Mouse (Mus musculus): ENCODE measurements around the gene Pigq.
A peak's percentile ranks its signal among the peaks of the same experiment; 100 is the strongest.

The Pigq gene

GRCm38 (mm10) chr17:25883268-25883667 is 61.5 kb downstream of the Pigq start:
- DNase-seq (ENCODE audit: low spot score in 2 of 2): no peak

DNA sequence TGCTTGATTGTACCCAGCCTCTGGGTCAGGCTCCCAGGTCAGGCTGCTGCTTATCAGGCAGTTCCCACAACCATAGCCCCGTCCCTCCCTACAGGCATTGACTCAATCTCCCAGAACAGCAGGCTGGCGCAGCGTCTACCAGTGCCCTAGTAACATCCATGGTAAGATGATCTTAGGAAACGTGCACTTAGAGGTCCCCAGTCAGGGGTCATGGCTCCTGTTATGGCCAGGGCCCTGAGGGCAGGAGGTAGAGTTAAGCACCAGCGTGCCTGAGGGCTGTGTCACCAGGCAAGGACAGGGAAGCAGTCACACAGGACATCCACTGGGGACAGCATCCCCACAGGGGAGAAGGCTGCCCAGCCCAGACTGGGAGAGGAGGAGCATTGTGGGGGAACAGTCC is 62.4 kb downstream of the Pigq start:
- DNase-seq (ENCODE audit: low spot score in 2 of 2): no peak

DNA sequence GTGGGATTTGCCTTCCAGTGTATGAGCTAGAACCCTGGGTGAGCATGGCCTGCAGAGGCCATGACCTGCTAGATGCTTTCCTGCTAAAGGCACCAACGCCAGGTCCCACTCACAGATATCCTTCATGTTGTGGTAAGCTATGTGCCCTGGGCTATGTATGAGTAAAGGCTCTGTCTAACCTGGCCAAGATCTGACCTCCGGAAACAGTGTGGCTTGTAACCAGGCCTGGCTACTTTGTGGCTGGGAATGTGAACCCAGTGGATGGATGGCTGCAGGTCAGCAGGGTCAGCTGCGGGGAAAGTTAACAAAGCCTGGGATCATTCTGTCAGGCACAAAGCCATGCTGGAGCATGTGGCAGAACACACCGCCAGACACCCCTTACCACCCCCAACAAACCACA is 63.0 kb downstream of the Pigq start:
- no peak for DNase-seq (ENCODE audit: low spot score in 2 of 2)

- no peak for DNase-seq (ENCODE audit: low spot score in 2 of 2)
Measured at GRCm38 (mm10) chr17:25880913-25881641, 63.7 kb downstream of the Pigq start.

- no peak for DNase-seq (ENCODE audit: low spot score in 2 of 2)
Measured at GRCm38 (mm10) chr17:25880196-25880910, 64.4 kb downstream of the Pigq start, which contains the start of gene Wfikkn1. Wfikkn1 (minus strand) TSS chr17:25880858.

GRCm38 (mm10) chr17:25879750-25880149 is 65.0 kb downstream of the Pigq start:
- no peak for DNase-seq (ENCODE audit: low spot score in 2 of 2)

GRCm38 (mm10) chr17:25879261-25879660 is 65.5 kb downstream of the Pigq start:
- peak in 1 of 2 experiments; percentile 54 for DNase-seq (ENCODE audit: low spot score in 2 of 2)

- DNase-seq (ENCODE audit: low spot score in 2 of 2): no peak
Measured at GRCm38 (mm10) chr17:25878611-25879180, 66.0 kb downstream of the Pigq start.

GRCm38 (mm10) chr17:25877741-25878610 is 66.8 kb downstream of the Pigq start:
- DNase-seq (ENCODE audit: low spot score in 2 of 2): no peak

DNA sequence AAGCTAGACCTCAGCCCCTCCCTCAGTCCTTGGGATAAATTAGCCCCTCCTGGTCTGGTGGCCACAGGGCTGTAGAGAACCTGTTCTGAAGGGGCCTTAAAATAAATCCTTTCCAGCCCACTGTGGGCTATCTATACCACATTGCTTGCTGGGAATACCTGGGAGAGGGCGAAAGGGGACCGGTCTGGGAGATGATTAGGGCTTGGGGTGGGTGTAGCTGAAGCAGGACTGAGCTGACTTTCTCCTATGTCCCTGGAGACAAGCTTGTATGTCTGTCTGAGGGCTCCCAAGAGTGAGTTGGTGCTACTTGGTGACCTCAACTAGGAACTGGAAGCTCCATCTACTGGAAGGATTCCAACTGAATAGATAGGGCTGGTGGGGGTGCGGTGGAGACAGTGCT is 67.7 kb downstream of the Pigq start:
- DNase-seq (ENCODE audit: low spot score in 2 of 2): no peak
